Mouse (Mus musculus) embryonic fibroblast, embryonic 13.5 days (primary cell): ENCODE results near the gene Zmiz1.

Experiments
- CTCF ChIP-seq: IDR thresholded peaks from 2 replicates; pipeline ENCODE4 v1.5.1; 2011; ENCODE audit warnings: mild to moderate bottlenecking, control low read depth, low read length, moderate library complexity, borderline replicate concordance; ENCODE audit not compliant: insufficient read depth
- POLR2A ChIP-seq: IDR thresholded peaks from 2 replicates; pipeline ENCODE4 v1.6.1; 2011; ENCODE audit warnings: low read depth, mild to moderate bottlenecking, control low read depth, low read length, moderate library complexity

DNA sequence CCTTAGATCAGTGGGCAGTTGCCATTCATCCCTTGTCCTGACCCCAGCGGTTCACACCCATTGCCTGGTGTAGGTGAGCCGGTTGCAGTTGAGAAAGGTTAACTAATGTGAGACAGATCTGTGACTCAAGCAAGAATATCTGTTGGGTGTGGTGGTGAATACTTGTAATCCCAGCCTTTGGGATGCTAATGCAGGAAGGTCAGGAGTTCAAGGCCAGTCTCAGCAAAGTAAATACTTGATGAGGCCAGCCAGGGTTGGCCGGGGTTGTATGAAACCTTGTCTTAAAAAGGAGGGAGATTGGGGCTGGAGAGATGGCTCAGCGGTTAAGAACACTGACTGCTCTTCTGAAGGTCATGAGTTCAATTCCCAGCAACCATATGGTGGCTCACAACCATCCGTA lies 132.0 kb downstream of the Zmiz1 start:
- no peak for TF ChIP-seq CTCF
- no peak for TF ChIP-seq POLR2A
